Mouse (Mus musculus) adrenal gland, postnatal 36 days (tissue): ENCODE results near the gene Hoxa2. TPM values are rescaled to one million over a fixed set of nuclear protein-coding genes. Genes with fewer than 3 reads are reported as not detected.

ENCODE experiments used
- DNase-seq, 2 experiments: peaks; one replicate each; pipeline ENCODE4 v3.0.0; 2021; ENCODE audit warnings: mixed read lengths in 1 of 2
- total RNA-seq, 2 experiments: library from RNA; stranded (reverse); gene quantifications; 2 replicates each; pipeline ENCODE4 v1.2.3; 2021

Gene Hoxa2
- total RNA-seq, 2 experiments from 2014 or later = 1.7 to 1.9 TPM

DNA sequence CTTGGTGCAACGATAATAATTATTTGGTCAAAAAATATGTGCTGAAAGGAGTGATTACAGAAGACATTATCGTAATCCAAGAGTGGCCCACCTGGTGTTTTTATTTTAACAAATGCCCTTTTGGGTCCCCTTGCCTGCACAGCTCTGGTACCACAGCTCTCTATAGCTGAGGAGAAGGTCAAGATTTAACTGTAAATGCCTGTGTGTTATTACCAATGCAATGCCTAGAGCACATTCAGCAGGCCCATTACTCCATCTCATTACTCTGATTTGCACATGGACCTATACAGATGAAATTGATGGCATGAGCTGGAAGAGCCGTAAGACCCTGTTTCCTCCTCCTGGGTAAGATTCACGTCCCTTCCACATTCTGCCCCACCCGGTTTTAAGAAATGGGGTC is 25.5 kb downstream of the Hoxa2 start:
- DNase-seq = no peak

DNA sequence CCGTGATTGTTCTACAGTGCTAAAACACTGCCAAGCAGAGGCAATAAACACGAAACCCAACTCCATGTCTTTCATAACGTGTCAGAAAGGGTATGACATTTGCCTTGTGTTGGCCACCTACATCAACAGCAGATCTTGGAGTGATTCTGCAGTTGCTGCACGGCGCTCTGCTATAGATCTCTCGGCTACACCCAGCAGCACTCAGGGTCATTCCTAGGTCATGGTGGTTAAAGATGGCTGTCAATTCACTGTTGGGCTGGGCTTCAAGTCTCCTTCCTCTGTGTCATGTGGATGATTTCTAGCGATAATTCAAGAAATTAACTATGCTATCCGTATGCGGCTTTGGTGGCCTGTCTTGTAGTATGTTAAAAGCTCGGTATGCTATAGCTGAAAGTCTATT is 26.1 kb downstream of the Hoxa2 start:
- no peak for DNase-seq

DNA sequence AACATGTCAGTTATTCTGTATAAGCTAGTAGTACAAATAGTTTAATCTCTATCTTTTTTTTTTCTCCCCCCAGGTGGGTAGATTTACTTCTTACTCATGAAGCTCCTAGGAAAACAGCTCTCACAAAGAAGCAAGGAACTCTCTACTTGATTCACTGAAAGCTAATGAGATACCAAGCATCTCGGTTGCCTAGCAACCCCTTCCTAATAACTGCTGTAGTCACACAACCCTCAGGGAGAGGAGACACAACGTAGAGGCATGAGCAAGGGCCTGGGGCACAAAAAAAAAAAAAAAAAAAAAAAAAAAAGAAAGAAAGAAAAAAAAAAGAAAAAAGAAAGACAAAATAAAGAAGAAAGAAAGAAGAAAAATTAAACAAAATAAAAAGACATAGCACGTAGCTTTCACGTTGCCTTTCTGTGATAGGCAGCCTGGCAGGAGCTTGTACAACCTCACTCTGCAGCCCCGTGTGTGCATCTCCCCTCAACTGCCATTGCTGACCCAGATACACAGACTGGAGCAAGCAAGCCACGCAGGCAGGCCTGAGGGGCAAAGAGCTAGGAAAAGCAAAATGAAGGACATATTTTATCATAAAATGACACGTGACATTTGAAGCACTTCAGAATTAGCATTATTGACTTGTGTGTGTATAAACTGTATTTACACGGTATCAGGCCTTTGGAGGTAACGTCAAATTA is 26.6 kb downstream of the Hoxa2 start:
- no peak for DNase-seq

DNA sequence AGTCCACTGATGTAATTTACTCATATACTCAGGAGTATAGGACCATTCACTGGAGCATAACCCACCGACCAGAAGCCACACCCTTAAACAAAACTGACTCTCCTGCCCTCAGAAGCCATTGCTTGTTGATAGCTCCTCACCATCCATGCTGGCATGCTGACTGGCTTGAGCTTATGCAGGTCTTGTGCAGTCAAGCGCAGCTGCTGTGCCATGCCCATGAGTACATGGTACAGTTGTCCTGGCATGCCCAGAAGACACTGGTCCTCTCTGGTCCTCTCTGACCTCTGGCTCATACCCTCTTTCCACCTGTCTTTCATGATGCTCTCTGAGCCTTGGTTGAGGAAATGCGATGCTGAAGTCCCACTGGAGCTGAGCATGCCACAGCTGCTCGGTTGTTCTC is 41.0 kb downstream of the Hoxa2 start:
- no peak for DNase-seq

DNA sequence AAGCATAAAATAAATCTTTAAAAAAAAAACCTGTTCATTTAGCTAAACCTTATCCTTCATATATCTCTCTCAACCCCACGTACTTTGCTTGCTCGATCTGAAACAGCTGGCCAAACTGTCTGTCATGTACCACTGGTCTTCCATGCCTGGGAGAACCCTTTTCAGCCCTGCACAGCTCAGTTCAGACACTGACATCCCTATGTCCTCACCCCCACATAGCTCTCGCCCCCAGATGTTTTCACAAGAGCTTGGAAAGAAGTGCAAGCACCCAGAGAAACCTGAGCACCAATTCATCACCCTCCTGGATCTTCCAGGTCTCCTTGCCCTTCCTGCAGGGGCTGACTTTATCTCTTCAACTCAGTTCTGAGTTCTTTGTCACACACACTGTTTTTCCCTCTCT is 43.5 kb downstream of the Hoxa2 start:
- no peak for DNase-seq

DNA sequence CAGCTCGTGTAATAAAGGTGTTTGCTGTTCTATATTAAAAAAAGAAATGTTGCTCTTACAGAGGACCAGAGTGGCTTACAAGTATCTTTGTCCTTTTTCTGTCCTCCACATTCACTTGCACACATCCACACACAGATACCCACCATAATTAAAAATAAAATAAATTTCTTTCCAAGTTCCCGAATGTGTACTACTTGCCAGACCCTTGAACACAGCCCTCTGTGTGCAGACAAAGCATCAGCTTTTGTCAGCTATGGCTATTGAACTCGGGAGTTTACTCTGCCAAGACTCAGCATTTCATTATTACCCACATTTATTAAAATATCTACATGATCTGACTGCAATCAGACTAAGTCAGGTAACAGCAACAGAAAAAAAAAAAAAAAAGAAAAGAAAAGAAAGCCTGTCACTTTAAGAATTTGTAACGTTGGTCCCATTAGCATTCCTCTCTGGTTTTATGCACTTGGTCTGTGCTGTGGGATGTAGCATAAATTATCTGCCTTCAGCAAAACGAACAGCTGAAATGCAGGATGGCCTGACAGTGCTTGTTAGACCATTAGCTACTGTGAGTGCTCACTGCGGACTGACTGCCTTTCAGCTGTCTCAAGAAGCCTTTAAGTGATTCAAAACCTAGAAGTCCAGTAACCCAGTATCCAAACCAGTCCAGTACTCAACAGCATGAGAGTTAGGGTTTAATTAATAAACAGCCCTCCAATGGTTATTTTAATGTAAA is 45.6 kb downstream of the Hoxa2 start:
- no peak for DNase-seq

DNA sequence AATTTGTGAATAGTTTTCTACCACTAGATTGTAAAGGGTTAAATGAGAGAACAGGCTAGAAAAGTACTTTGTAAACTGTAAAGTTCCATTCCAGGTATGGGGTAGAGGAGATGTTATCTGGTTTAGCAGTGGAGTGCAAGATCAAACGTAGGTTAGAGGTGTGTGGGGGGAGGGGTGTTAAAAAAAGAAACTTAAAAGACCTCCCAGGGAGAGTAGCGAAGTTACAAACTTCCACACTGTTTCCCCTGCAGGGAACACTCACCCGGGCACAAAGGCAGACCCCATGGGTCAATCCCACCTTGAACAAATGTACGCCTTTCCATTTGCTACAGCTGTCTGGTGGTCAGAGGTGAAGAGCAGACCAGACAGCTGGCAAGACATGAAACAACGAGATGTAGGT is 48.7 kb downstream of the Hoxa2 start:
- no peak for DNase-seq

Other genes with a start within 250 kb of the Hoxa2 start
- gene Skap2, start 152.3 kb downstream of the Hoxa2 start, total RNA-seq = 10 to 100 TPM; 46.8 to 50.6 TPM
- under 1 TPM; 0.23 to 0.70 TPM for gene Hoxa1, start 6.5 kb downstream of the Hoxa2 start, total RNA-seq
- gene 5730596B20Rik, start 12.7 kb upstream of the Hoxa2 start, total RNA-seq = under 1 TPM; 0.10 to 0.40 TPM
- gene Hoxa4, start 26.9 kb upstream of the Hoxa2 start, total RNA-seq = 1 to 10 TPM; 2.6 to 3.1 TPM
- gene Hoxa5, start 39.8 kb upstream of the Hoxa2 start, total RNA-seq = 10 to 100 TPM; 14.7 to 27.8 TPM
- 1 to 10 TPM; 2.5 to 4.6 TPM for gene Hoxa6, start 43.9 kb upstream of the Hoxa2 start, total RNA-seq
- 1 to 10 TPM; 3.7 TPM for gene Hoxa3, start 48.5 kb upstream of the Hoxa2 start, total RNA-seq
- gene Gm28308, start 48.5 kb upstream of the Hoxa2 start, total RNA-seq = 1 to 10 TPM; 1.5 to 2.8 TPM
- 10 to 100 TPM; 19.1 to 20.1 TPM for gene Hoxa7, start 57.0 kb upstream of the Hoxa2 start, total RNA-seq
- gene Hoxa9, start 66.3 kb upstream of the Hoxa2 start, total RNA-seq = 1 to 10 TPM in 1 of 2 experiments, under 1 TPM in 1; 0.56 to 1.3 TPM
- gene Hoxa10, start 76.0 kb upstream of the Hoxa2 start, total RNA-seq = under 1 TPM; 0.20 to 0.30 TPM
- not detected for gene Hoxa11, start 81.0 kb upstream of the Hoxa2 start, total RNA-seq
- gene Hoxa13, start 96.0 kb upstream of the Hoxa2 start, total RNA-seq = not detected
- gene Evx1, start 148.7 kb upstream of the Hoxa2 start, total RNA-seq = not detected